ENCODE assay signal across 18 mouse cellular contexts in genomic region chr6:84044679-84045078, GRCm38 (mm10). TPM values are rescaled to one million over a fixed set of nuclear protein-coding genes. Genes with fewer than 3 reads are reported as not detected.
"Had no signal": no experiment of that assay in that cellular context is flagged by ENCODE, and none has a peak within 500 bp of the region (broad histone marks: within the 10 kb centered on the region; RNA-seq: fewer than 3 reads in every experiment).

No protein-coding gene starts in this region.

- H3K27ac ChIP-seq: lung, embryonic 15.5 days; midbrain, embryonic 10.5 days; midbrain, embryonic 12.5 days; neural tube, embryonic 13.5 days; neural tube, embryonic 15.5 days; stomach, embryonic 15.5 days; stomach, postnatal 0 days had no signal

- DNase-seq: liver, postnatal 0 days; lung, adult 2 months; lung, postnatal 4 days; midbrain, embryonic 14.5 days; right cerebral cortex, postnatal 14 days; thymus, adult 2 months; thymus, postnatal 25 days; thymus, postnatal 4 days had no signal

- H3K27me3 ChIP-seq: lung, embryonic 15.5 days; midbrain, embryonic 12.5 days; neural tube, embryonic 13.5 days; neural tube, embryonic 15.5 days; stomach, embryonic 15.5 days had no signal

- H3K36me3 ChIP-seq: lung, embryonic 15.5 days; midbrain, embryonic 10.5 days; midbrain, embryonic 12.5 days; neural tube, embryonic 13.5 days; neural tube, embryonic 15.5 days; stomach, embryonic 15.5 days had no signal

- H3K4me3 ChIP-seq: lung, embryonic 15.5 days; midbrain, embryonic 10.5 days; midbrain, embryonic 12.5 days; myocyte; neural tube, embryonic 13.5 days; neural tube, embryonic 15.5 days; stomach, embryonic 15.5 days had no signal

- H3K4me1 ChIP-seq: lung, embryonic 15.5 days; midbrain, embryonic 10.5 days; midbrain, embryonic 12.5 days; neural tube, embryonic 13.5 days; neural tube, embryonic 15.5 days; stomach, embryonic 15.5 days had no signal

- H3K9me3 ChIP-seq: lung, embryonic 15.5 days; midbrain, embryonic 10.5 days; midbrain, embryonic 12.5 days; neural tube, embryonic 13.5 days; neural tube, embryonic 15.5 days; stomach, embryonic 15.5 days had no signal

- H3K9ac ChIP-seq: liver, postnatal 0 days; lung, embryonic 15.5 days; midbrain, embryonic 12.5 days; neural tube, embryonic 13.5 days; neural tube, embryonic 15.5 days; stomach, embryonic 15.5 days had no signal

RNA-seq across cellular contexts. Expression of gene Dysf, which starts 36.3 kb away (rescaled TPM):
- total RNA-seq: megakaryocyte, adult 5-6 weeks; megakaryocyte-erythroid progenitor cell, adult 5-6 weeks had no signal
